Mouse (Mus musculus) erythroblast, embryonic 14.5 days (primary cell): ENCODE measurements around the gene Skp1a.

Experiments
- GATA1 ChIP-seq: IDR thresholded peaks from 2 replicates; pipeline ENCODE4 v1.6.1; 2012; ENCODE audit warnings: low read length, inconsistent platforms, mixed read lengths
- TAL1 ChIP-seq: IDR thresholded peaks from 3 replicates; pipeline ENCODE4 v1.6.1; 2012; ENCODE audit warnings: low read length, inconsistent platforms, mixed read lengths

GRCm38 (mm10) chr11:52223968-52224682 is 7.7 kb upstream of the Skp1a start:
- TF ChIP-seq TAL1 (no peak), GATA1 (no peak)
